Mouse (Mus musculus) kidney, postnatal 25 days (tissue): Measurements from ENCODE around the gene Ybx2.

Experiments used
- DNase-seq, 2 experiments: peaks; one replicate each; pipeline ENCODE4 v3.0.0; 2021; ENCODE audit warnings: mixed read lengths in 2 of 2

Gene Ybx2

GRCm38 (mm10) chr11:69965271-69966005, 29.8 kb downstream of the Ybx2 start:
- peak; percentile 64 to 90 for DNase-seq

- DNase-seq, result peak; percentile 59 to 87
Measured at GRCm38 (mm10) chr11:69966006-69966859, 30.6 kb downstream of the Ybx2 start.

- no peak for DNase-seq
Measured at GRCm38 (mm10) chr11:69966860-69967517, 31.4 kb downstream of the Ybx2 start.

GRCm38 (mm10) chr11:69968793-69969192, 33.2 kb downstream of the Ybx2 start:
- no peak for DNase-seq

- no peak for DNase-seq
Measured at GRCm38 (mm10) chr11:69970222-69970621, 34.6 kb downstream of the Ybx2 start.

- DNase-seq, result no peak
Measured at GRCm38 (mm10) chr11:69970775-69971174, 35.2 kb downstream of the Ybx2 start.

- no peak for DNase-seq
Measured at GRCm38 (mm10) chr11:69974907-69975306, 39.3 kb downstream of the Ybx2 start.

- DNase-seq, result no peak
Measured at GRCm38 (mm10) chr11:69976271-69976670, 40.7 kb downstream of the Ybx2 start.

- no peak for DNase-seq
Measured at GRCm38 (mm10) chr11:69979827-69980195, 44.2 kb downstream of the Ybx2 start.

- DNase-seq, result peak; percentile 96 to 97
Measured at GRCm38 (mm10) chr11:69980196-69981140, 44.9 kb downstream of the Ybx2 start.

- DNase-seq, result no peak
Measured at GRCm38 (mm10) chr11:69981141-69981762, 45.7 kb downstream of the Ybx2 start, which contains the start of gene Ctdnep1. TSS of gene Ctdnep1 (plus strand) at chr11:69981156.

- no peak for DNase-seq
Measured at GRCm38 (mm10) chr11:69982225-69982624, 46.6 kb downstream of the Ybx2 start, which contains the start of gene Elp5. TSS of gene Elp5 (minus strand) at chr11:69982517.

- no peak for DNase-seq
Measured at GRCm38 (mm10) chr11:69982877-69983276, 47.3 kb downstream of the Ybx2 start.

GRCm38 (mm10) chr11:69983377-69983776, 47.8 kb downstream of the Ybx2 start:
- DNase-seq, result no peak

- no peak for DNase-seq
Measured at GRCm38 (mm10) chr11:69984431-69984830, 48.8 kb downstream of the Ybx2 start.

GRCm38 (mm10) chr11:69989949-69990348, 54.4 kb downstream of the Ybx2 start:
- no peak for DNase-seq
